Mouse (Mus musculus) bone marrow, adult 2 months (tissue): ENCODE data around the gene Map2k7. TPM values are rescaled to one million over a fixed set of nuclear protein-coding genes. Genes with fewer than 3 reads are reported as not detected.

ENCODE experiments used
- H3K27ac ChIP-seq: fragments of 200-500 bp; 2 replicates; pipeline ENCODE4 v1.5.1; 2012; ENCODE audit warnings: low read depth, mild to moderate bottlenecking, control low read depth, inconsistent platforms, low read length; ENCODE audit not compliant: control insufficient read depth, poor library complexity, insufficient read depth
- H3K4me1 ChIP-seq: fragments of 200-500 bp; 2 replicates; pipeline ENCODE4 v1.6.1; 2011; ENCODE audit warnings: low read length; ENCODE audit not compliant: control insufficient read depth, insufficient read depth
- H3K4me3 ChIP-seq: fragments of 200-500 bp; replicated peaks from 2 replicates; pipeline ENCODE3; 2011; ENCODE audit warnings: mild to moderate bottlenecking, low read depth, low read length, control low read depth; ENCODE audit not compliant: control insufficient read depth
- CTCF ChIP-seq: fragments of 200-500 bp; IDR thresholded peaks from 2 replicates; pipeline ENCODE4 v1.5.1; 2011; ENCODE audit warnings: low read length, control low read depth; ENCODE audit not compliant: control insufficient read depth, insufficient read depth
- POLR2A ChIP-seq: fragments of 200-500 bp; IDR thresholded peaks from 2 replicates; pipeline ENCODE4 v1.6.1; 2011; ENCODE audit warnings: low read depth, mild to moderate bottlenecking, control low read depth, low read length, borderline replicate concordance; ENCODE audit not compliant: control insufficient read depth
- WGBS: fragments of 180-500 bp; shearing (Covaris S2); methylation state at CpG from one replicate; pipeline ENCODE4 v1.1.7; 2018; 5-methylcytosine and 5-hydroxymethylcytosine counted together
- polyA plus RNA-seq: library from polyadenylated mRNA; stranded (reverse); fragments of >200 nt; gene quantifications from 2 replicates; pipeline ENCODE4 v1.2.4, GENCODE M21; 2011; ENCODE audit warnings: low replicate concordance; ENCODE audit not compliant: missing spikeins, insufficient read depth, insufficient read length

Map2k7 gene
- polyA plus RNA-seq, 1 experiment: 88.3 TPM

DNA sequence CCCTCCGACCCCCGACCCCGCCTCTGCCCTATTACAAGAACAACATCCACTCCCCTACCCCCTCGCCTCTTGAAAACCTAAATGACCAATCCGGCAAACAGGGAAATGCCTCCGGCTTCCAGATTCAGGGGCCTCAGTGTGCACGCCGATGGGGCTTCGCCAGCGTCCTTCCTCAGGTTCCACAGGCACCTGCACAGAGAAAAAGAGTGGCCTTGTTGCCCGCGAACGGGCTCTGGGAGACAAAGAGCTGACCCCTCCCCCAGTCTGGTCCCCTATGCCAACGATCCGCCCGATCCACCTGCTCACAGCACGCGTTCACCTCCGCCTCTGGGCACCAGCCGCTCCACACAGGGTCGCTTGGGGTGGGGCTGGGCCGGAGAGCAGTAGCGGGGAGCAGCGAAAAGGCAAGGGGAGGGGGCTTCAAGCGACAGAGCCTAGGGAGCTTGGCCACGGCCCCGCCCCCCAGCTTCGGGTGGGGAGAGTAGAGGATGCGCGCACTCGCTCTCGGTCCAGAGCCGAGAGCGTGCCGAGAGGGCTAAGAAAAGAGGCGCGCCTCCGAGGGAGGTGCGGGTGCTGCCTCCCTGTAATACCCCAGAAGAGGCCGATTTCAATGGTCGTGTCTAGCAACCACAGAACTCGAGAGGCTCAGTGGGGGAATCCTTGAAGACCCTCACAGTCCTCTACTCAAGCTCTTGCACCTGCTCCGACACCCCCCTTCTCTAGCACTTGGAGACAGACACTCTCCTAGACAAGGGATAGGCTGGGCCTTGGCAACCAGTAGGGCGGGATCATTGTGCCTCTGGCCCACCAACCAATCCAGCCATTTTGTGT, 21.5 kb upstream of the Map2k7 start, which contains the start of gene Prr36:
TSS of gene Prr36 (minus strand) at position 669 of the 831 bp plus-strand sequence.
- Histone ChIP-seq H3K4me1 (peaks cover 3% of the 10 kb centered on the region), H3K27ac (no peak within 1 kb of the TSS), H3K4me3 (no peak within 1 kb of the TSS)
- TF ChIP-seq POLR2A (no peak), CTCF (no peak)
- WGBS: 5% methylated on average over 44 of the region's 44 CpGs

GRCm38 (mm10) chr8:4219617-4220016, 18.9 kb upstream of the Map2k7 start:
- TF ChIP-seq POLR2A: no peak
- TF ChIP-seq CTCF: no peak
- WGBS: 78% methylated on average over 3 of the region's 3 CpGs
- no peak overlapping the region for H3K4me3 ChIP-seq
- H3K27ac ChIP-seq: no peak overlapping the region
- H3K4me1 ChIP-seq: peaks cover 2% of the 10 kb centered on the region

GRCm38 (mm10) chr8:4222059-4222458, 16.5 kb upstream of the Map2k7 start:
- TF ChIP-seq CTCF (no peak), POLR2A (no peak)
- no peaks in the 10 kb centered on the region; the same call in 1 of the 2 replicates for H3K4me1 ChIP-seq
- H3K4me3 ChIP-seq: no peak overlapping the region
- no peak overlapping the region for H3K27ac ChIP-seq

GRCm38 (mm10) chr8:4226323-4226722, 12.2 kb upstream of the Map2k7 start:
- TF ChIP-seq POLR2A (no peak), CTCF (no peak)
- 47% methylated on average over 4 of the region's 4 CpGs for WGBS
- H3K4me3 ChIP-seq: no peak overlapping the region
- H3K27ac ChIP-seq: no peak overlapping the region
- no peaks in the 10 kb centered on the region for H3K4me1 ChIP-seq

- Histone ChIP-seq H3K4me3 (no peak within 1 kb of the TSS), H3K4me1 (no peaks in the 10 kb centered on the region), H3K27ac (no peak within 1 kb of the TSS)
- WGBS: 18% methylated on average over 33 of the region's 33 CpGs
- TF ChIP-seq CTCF (no peak), POLR2A (no peak)
Observed at GRCm38 (mm10) chr8:4226739-4227347, 11.7 kb upstream of the Map2k7 start, which contains the start of gene Lrrc8e. TSS of gene Lrrc8e (plus strand) at chr8:4226827.

DNA sequence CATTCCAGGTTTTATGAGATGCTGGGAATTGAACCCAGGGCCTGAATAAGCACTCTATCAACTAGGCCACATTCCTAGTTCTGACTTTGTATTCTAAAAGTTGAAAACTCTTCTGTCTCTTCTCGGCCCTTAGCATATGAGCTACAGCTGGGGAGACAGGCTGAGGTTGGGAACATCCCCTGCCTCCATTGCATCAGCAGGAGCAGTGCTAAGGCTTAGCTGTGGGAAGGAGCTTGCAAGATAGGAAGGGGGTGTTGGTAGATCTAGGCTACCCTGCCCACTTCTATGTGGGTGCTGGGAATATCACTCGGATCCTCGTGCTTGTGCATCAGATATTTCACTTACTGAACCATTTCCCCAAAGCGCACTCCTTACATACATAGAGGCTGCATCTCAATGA, 10.6 kb upstream of the Map2k7 start:
- no peak for TF ChIP-seq CTCF
- TF ChIP-seq POLR2A: no peak
- 86% methylated on average over 4 of the region's 4 CpGs for whole genome bisulfite sequencing
- Histone ChIP-seq H3K4me1 (no peaks in the 10 kb centered on the region), H3K27ac (no peak overlapping the region), H3K4me3 (no peak overlapping the region)

- Histone ChIP-seq H3K4me1 (no peaks in the 10 kb centered on the region), H3K4me3 (no peak overlapping the region), H3K27ac (no peak overlapping the region)
- no peak for TF ChIP-seq CTCF
- no peak for TF ChIP-seq POLR2A
- WGBS: 69% methylated on average over 5 of the region's 5 CpGs
Observed at GRCm38 (mm10) chr8:4229784-4230183, 8.8 kb upstream of the Map2k7 start.

GRCm38 (mm10) chr8:4230612-4231351, 7.8 kb upstream of the Map2k7 start:
- Histone ChIP-seq H3K4me1 (no peaks in the 10 kb centered on the region), H3K27ac (no peak overlapping the region), H3K4me3 (no peak overlapping the region)
- no peak for TF ChIP-seq CTCF
- no peak for TF ChIP-seq POLR2A
- 62% methylated on average over 10 of the region's 10 CpGs for WGBS
